Mouse (Mus musculus) monocyte, adult 5-6 weeks (primary cell): ENCODE measurements around the gene Tet3. TPM values are rescaled to one million over a fixed set of nuclear protein-coding genes. Genes with fewer than 3 reads are reported as not detected.
"Not testable (repeated sequence)": the region's sequence is repeated elsewhere in the genome, so short reads cannot be mapped to it uniquely, and the experiment has no call there.

Source experiments
- ATAC-seq: fragments of 153-309, 156-312 bp; replicated peaks from 2 replicates; pipeline ENCODE4 v1.8.0; 2017; ENCODE audit warnings: mild to moderate bottlenecking; ENCODE audit not compliant: low TSS enrichment, insufficient number of reproducible peaks, severe bottlenecking, poor library complexity, low FRiP score
- total RNA-seq: library from RNA; stranded (forward); fragments of 200-1000, 200-491, 200-594 nt; gene quantifications from 3 replicates; pipeline ENCODE4 v1.2.3, GENCODE M21; 2017

The Tet3 gene
- total RNA-seq, 1 experiment from 2014 or later, result 11.6 TPM

GRCm38 (mm10) chr6:83352666-83353410 is 106.0 kb downstream of the Tet3 start:
- ATAC-seq, result no peak

- ATAC-seq, result no peak
Observed at GRCm38 (mm10) chr6:83351490-83352160, 107.3 kb downstream of the Tet3 start.

- ATAC-seq, result no peak
Observed at GRCm38 (mm10) chr6:83350851-83351405, 108.0 kb downstream of the Tet3 start.

- no peak for ATAC-seq
Observed at GRCm38 (mm10) chr6:83350172-83350571, 108.7 kb downstream of the Tet3 start.

GRCm38 (mm10) chr6:83349274-83349958 is 109.5 kb downstream of the Tet3 start:
- ATAC-seq, result peak; percentile 83

- ATAC-seq, result no peak
Observed at GRCm38 (mm10) chr6:83348873-83349272, 110.0 kb downstream of the Tet3 start, which contains the start of gene Bola3. Bola3 (plus strand) TSS chr6:83349147.

- no peak for ATAC-seq
Observed at GRCm38 (mm10) chr6:83347916-83348315, 111.0 kb downstream of the Tet3 start.

GRCm38 (mm10) chr6:83345285-83345684 is 113.6 kb downstream of the Tet3 start:
- ATAC-seq, result not testable (repeated sequence)

GRCm38 (mm10) chr6:83342957-83343356 is 115.9 kb downstream of the Tet3 start:
- no peak for ATAC-seq

GRCm38 (mm10) chr6:83341387-83341786 is 117.5 kb downstream of the Tet3 start:
- no peak for ATAC-seq

- no peak for ATAC-seq
Observed at GRCm38 (mm10) chr6:83327591-83328190, 131.2 kb downstream of the Tet3 start.

- ATAC-seq, result no peak
Observed at GRCm38 (mm10) chr6:83326761-83327160, 132.1 kb downstream of the Tet3 start.

GRCm38 (mm10) chr6:83326394-83326736 is 132.5 kb downstream of the Tet3 start:
- ATAC-seq, result no peak

GRCm38 (mm10) chr6:83325525-83326393 is 133.1 kb downstream of the Tet3 start, which contains the start of the genes Mthfd2 and Mob1a:
Mthfd2 (minus strand) TSS chr6:83325908.
Mob1a (plus strand) TSS chr6:83326016.
- peak; percentile 97 for ATAC-seq

GRCm38 (mm10) chr6:83323652-83324419 is 135.0 kb downstream of the Tet3 start:
- 0 out of 2 replicates have a peak, but pooled peaks have one; percentile 10 for ATAC-seq

- ATAC-seq, result no peak
Observed at GRCm38 (mm10) chr6:83322794-83323193, 136.1 kb downstream of the Tet3 start.

GRCm38 (mm10) chr6:83321927-83322326 is 137.0 kb downstream of the Tet3 start:
- no peak for ATAC-seq
